Mouse (Mus musculus) midbrain, embryonic 10.5 days (tissue): ENCODE measurements around the gene Ndufaf2. TPM values are rescaled to one million over a fixed set of nuclear protein-coding genes. Genes with fewer than 3 reads are reported as not detected.

Source experiments
- DNase-seq: peaks from one replicate; pipeline ENCODE4 v3.0.0-alpha.2; 2017; ENCODE audit warnings: low spot score
- H3K27ac ChIP-seq: fragments of 300-500 bp; sonication (generic); replicated peaks from 2 replicates; pipeline ENCODE4 v1.5.1; 2016; ENCODE audit warnings: mild to moderate bottlenecking
- H3K27me3 ChIP-seq: fragments of 300-500 bp; sonication (generic); 2 replicates; pipeline ENCODE4 v1.6.1; 2016; ENCODE audit warnings: low read depth, mild to moderate bottlenecking; ENCODE audit not compliant: poor library complexity, severe bottlenecking
- H3K36me3 ChIP-seq: fragments of 300-500 bp; sonication (generic); 2 replicates; pipeline ENCODE4 v1.6.1; 2016; ENCODE audit warnings: mild to moderate bottlenecking, moderate library complexity
- H3K4me1 ChIP-seq: fragments of 300-500 bp; sonication (generic); 2 replicates; pipeline ENCODE4 v1.6.1; 2016
- H3K4me3 ChIP-seq: fragments of 300-500 bp; sonication (generic); 2 replicates; pipeline ENCODE4 v1.5.1; 2016; ENCODE audit warnings: mild to moderate bottlenecking, moderate library complexity
- H3K9me3 ChIP-seq: fragments of 300-500 bp; sonication (generic); replicated peaks from 2 replicates; pipeline ENCODE4 v1.6.1; 2016; ENCODE audit warnings: mild to moderate bottlenecking
- WGBS: fragments of 180-500 bp; shearing (Covaris S2); methylation state at CpG from one replicate; pipeline ENCODE4 v1.1.7; 2016; 5-methylcytosine and 5-hydroxymethylcytosine counted together
- polyA plus RNA-seq: library from polyadenylated mRNA; unstranded; fragments of >200 nt; fragmentation: Nextera tagmentation; extraction: Ambion mirVana; gene quantifications from 2 replicates; pipeline ENCODE4 v1.2.1, GENCODE M21; 2016

The Ndufaf2 gene
- polyA plus RNA-seq, 1 experiment from 2014 or later, result 88.9 TPM

- Histone ChIP-seq H3K4me3 (no peak overlapping the region), H3K27ac (no peak overlapping the region), H3K36me3 (no peaks in the 10 kb centered on the region), H3K4me1 (peaks cover 9% of the 10 kb centered on the region; the same call in 1 of the 2 replicates), H3K9me3 (no peaks in the 10 kb centered on the region), H3K27me3 (no peaks in the 10 kb centered on the region)
- no peak for DNase-seq
- WGBS, result 94% methylated on average over 5 of the region's 5 CpGs
Observed at GRCm38 (mm10) chr13:108130737-108131136, 27.7 kb downstream of the Ndufaf2 start.

- Histone ChIP-seq H3K27me3 (no peaks in the 10 kb centered on the region), H3K36me3 (no peaks in the 10 kb centered on the region), H3K9me3 (no peaks in the 10 kb centered on the region), H3K27ac (no peak overlapping the region), H3K4me1 (peaks cover 9% of the 10 kb centered on the region), H3K4me3 (no peak overlapping the region)
- 75% methylated on average over 7 of the region's 7 CpGs for WGBS
- DNase-seq, result no peak
Observed at GRCm38 (mm10) chr13:108129070-108129469, 29.4 kb downstream of the Ndufaf2 start.

- Histone ChIP-seq H3K4me3 (no peak overlapping the region), H3K27ac (no peak overlapping the region), H3K27me3 (no peaks in the 10 kb centered on the region), H3K4me1 (peaks cover 18% of the 10 kb centered on the region), H3K36me3 (no peaks in the 10 kb centered on the region), H3K9me3 (no peaks in the 10 kb centered on the region)
- no peak for DNase-seq
- WGBS, result 59% methylated on average over 1 of the region's 1 CpGs
Observed at GRCm38 (mm10) chr13:108127883-108128282, 30.5 kb downstream of the Ndufaf2 start.

- DNase-seq, result peak; percentile 39
- H3K9me3 ChIP-seq, result no peaks in the 10 kb centered on the region
- 12% methylated on average over 1 of the region's 1 CpGs for WGBS
Observed at GRCm38 (mm10) chr13:108127130-108127529, 31.3 kb downstream of the Ndufaf2 start.

GRCm38 (mm10) chr13:108126246-108126645 lies 32.2 kb downstream of the Ndufaf2 start:
- Histone ChIP-seq H3K4me1 (peaks cover 20% of the 10 kb centered on the region), H3K27me3 (no peaks in the 10 kb centered on the region), H3K9me3 (no peaks in the 10 kb centered on the region), H3K4me3 (no peak overlapping the region), H3K36me3 (no peaks in the 10 kb centered on the region), H3K27ac (no peak overlapping the region)
- no peak for DNase-seq
- WGBS, result 91% methylated on average over 2 of the region's 2 CpGs

More at GRCm38 (mm10) chr13:108127130-108127529, 31.3 kb downstream of the Ndufaf2 start:
- H3K4me3 ChIP-seq, result no peak overlapping the region
- no peaks in the 10 kb centered on the region for H3K36me3 ChIP-seq
- peaks cover 22% of the 10 kb centered on the region for H3K4me1 ChIP-seq
- H3K27me3 ChIP-seq, result no peaks in the 10 kb centered on the region
- no peak overlapping the region for H3K27ac ChIP-seq

GRCm38 (mm10) chr13:108124096-108124495 lies 34.3 kb downstream of the Ndufaf2 start:
- no peaks in the 10 kb centered on the region for H3K36me3 ChIP-seq
- 0 out of 2 replicates have a peak overlapping the region, but pooled peaks have one; percentile 47 for H3K27ac ChIP-seq
- WGBS, result 75% methylated on average over 11 of the region's 11 CpGs

GRCm38 (mm10) chr13:108123109-108123723 lies 35.2 kb downstream of the Ndufaf2 start:
- peaks cover 23% of the 10 kb centered on the region for H3K4me1 ChIP-seq
- WGBS, result 66% methylated on average over 15 of the region's 15 CpGs
- H3K36me3 ChIP-seq, result no peaks in the 10 kb centered on the region
- H3K27ac ChIP-seq, result no peak overlapping the region
- no peak for DNase-seq
- H3K4me3 ChIP-seq, result no peak overlapping the region
- H3K27me3 ChIP-seq, result no peaks in the 10 kb centered on the region
- H3K9me3 ChIP-seq, result no peaks in the 10 kb centered on the region

More at GRCm38 (mm10) chr13:108124096-108124495, 34.3 kb downstream of the Ndufaf2 start:
- Histone ChIP-seq H3K9me3 (no peaks in the 10 kb centered on the region), H3K27me3 (no peaks in the 10 kb centered on the region), H3K4me1 (peaks cover 23% of the 10 kb centered on the region), H3K4me3 (no peak overlapping the region)
- no peak for DNase-seq

- Histone ChIP-seq H3K4me3 (no peak overlapping the region), H3K4me1 (peaks cover 31% of the 10 kb centered on the region), H3K27ac (no peak overlapping the region), H3K36me3 (no peaks in the 10 kb centered on the region), H3K27me3 (no peaks in the 10 kb centered on the region), H3K9me3 (no peaks in the 10 kb centered on the region)
- no peak for DNase-seq
- 89% methylated on average over 9 of the region's 9 CpGs for WGBS
Observed at GRCm38 (mm10) chr13:108119411-108120310, 38.8 kb downstream of the Ndufaf2 start.

GRCm38 (mm10) chr13:108118188-108118587 lies 40.2 kb downstream of the Ndufaf2 start:
- H3K4me3 ChIP-seq, result no peak overlapping the region
- H3K27ac ChIP-seq, result no peak overlapping the region
- H3K4me1 ChIP-seq, result peaks cover 22% of the 10 kb centered on the region
- H3K36me3 ChIP-seq, result no peaks in the 10 kb centered on the region
- DNase-seq, result no peak
- no peaks in the 10 kb centered on the region for H3K9me3 ChIP-seq
- H3K27me3 ChIP-seq, result no peaks in the 10 kb centered on the region
- 63% methylated on average over 1 of the region's 1 CpGs for WGBS

GRCm38 (mm10) chr13:108117654-108118053 lies 40.8 kb downstream of the Ndufaf2 start:
- no peaks in the 10 kb centered on the region for H3K9me3 ChIP-seq
- no peak for DNase-seq
- no peaks in the 10 kb centered on the region for H3K27me3 ChIP-seq
- no peaks in the 10 kb centered on the region for H3K36me3 ChIP-seq
- no peak overlapping the region for H3K27ac ChIP-seq
- peaks cover 17% of the 10 kb centered on the region for H3K4me1 ChIP-seq
- no peak overlapping the region for H3K4me3 ChIP-seq

GRCm38 (mm10) chr13:108114257-108114656 lies 44.2 kb downstream of the Ndufaf2 start:
- no peak overlapping the region for H3K27ac ChIP-seq
- H3K27me3 ChIP-seq, result no peaks in the 10 kb centered on the region
- no peak overlapping the region for H3K4me3 ChIP-seq
- WGBS, result 92% methylated on average over 3 of the region's 3 CpGs
- no peak for DNase-seq
- no peaks in the 10 kb centered on the region for H3K9me3 ChIP-seq
- no peaks in the 10 kb centered on the region for H3K36me3 ChIP-seq
- peaks cover 8% of the 10 kb centered on the region; the same call in 1 of the 2 replicates for H3K4me1 ChIP-seq

GRCm38 (mm10) chr13:108113536-108113935 lies 44.9 kb downstream of the Ndufaf2 start:
- 92% methylated on average over 5 of the region's 5 CpGs for WGBS
- no peak for DNase-seq
- H3K36me3 ChIP-seq, result no peaks in the 10 kb centered on the region
- H3K9me3 ChIP-seq, result no peaks in the 10 kb centered on the region
- no peak overlapping the region for H3K4me3 ChIP-seq
- peaks cover 8% of the 10 kb centered on the region; the same call in 1 of the 2 replicates for H3K4me1 ChIP-seq
- H3K27me3 ChIP-seq, result no peaks in the 10 kb centered on the region
- no peak overlapping the region for H3K27ac ChIP-seq

- no peaks in the 10 kb centered on the region for H3K27me3 ChIP-seq
- no peak overlapping the region for H3K4me3 ChIP-seq
- peaks cover 6% of the 10 kb centered on the region; the same call in 1 of the 2 replicates for H3K4me1 ChIP-seq
- H3K36me3 ChIP-seq, result no peaks in the 10 kb centered on the region
- WGBS, result 92% methylated on average over 6 of the region's 6 CpGs
- no peak overlapping the region for H3K27ac ChIP-seq
- DNase-seq, result no peak
- H3K9me3 ChIP-seq, result no peaks in the 10 kb centered on the region
Observed at GRCm38 (mm10) chr13:108110929-108111328, 47.5 kb downstream of the Ndufaf2 start.
